Mouse (Mus musculus): ENCODE measurements around the gene Ankrd27.

DNA sequence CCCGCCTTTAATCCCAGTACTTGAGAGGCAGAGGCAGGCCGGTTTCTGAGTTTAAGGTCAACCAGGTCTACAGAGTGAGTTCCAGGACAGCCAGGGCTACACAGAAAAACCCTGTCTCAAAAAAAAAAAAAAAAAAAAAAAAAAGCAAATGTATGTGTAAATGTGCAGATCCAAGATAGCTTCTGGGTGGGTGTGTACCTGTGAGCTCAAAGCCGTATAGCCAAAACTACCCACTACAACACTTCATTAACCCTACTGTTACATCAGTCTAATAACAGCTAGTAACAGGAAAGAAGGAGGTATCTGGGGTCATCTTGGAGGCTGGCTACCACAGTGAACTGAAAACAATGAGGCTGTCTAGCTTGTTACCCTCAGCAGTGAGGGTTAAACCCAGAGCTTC, 26.2 kb upstream of the Ankrd27 start:
- TF ChIP-seq CHD2 (IDR thresholded peaks at IDR 0.05; ENCODE audit: low read length) (no peak), MYB (IDR thresholded peaks at IDR 0.05; ENCODE audit: low read depth, low read length) (no peak), CTCF (IDR thresholded peaks at IDR 0.05 in 2 of 3, conservative IDR thresholded peaks at IDR 0.05 in 1 of 3; ENCODE audit: control insufficient read depth in 1 of 3, insufficient read depth in 1 of 3, low read depth in 2 of 3, low read length in 3 of 3, poor library complexity in 1 of 3, severe bottlenecking in 1 of 3) (no peak), ZNF384 (IDR thresholded peaks at IDR 0.05; ENCODE audit: low read depth, low read length) (peak; percentile 86), ZC3H11A (IDR thresholded peaks at IDR 0.05; ENCODE audit: low read depth, low read length) (no peak), ELF1 (IDR thresholded peaks at IDR 0.05; ENCODE audit: low read depth, low read length) (no peak), SIN3A (IDR thresholded peaks at IDR 0.05; ENCODE audit: low read length) (no peak; the same call in 1 of the 2 replicates), EP300 (IDR thresholded peaks at IDR 0.05; ENCODE audit: low read depth in 1 of 2, low read length in 2 of 2) (peak in 1 of 2 experiments; percentile 45; a peak in 2 of 4 replicates), BHLHE40 (IDR thresholded peaks at IDR 0.05; ENCODE audit: borderline replicate concordance, low read depth, low read length) (no peak), MXI1 (IDR thresholded peaks at IDR 0.05; ENCODE audit: low read depth, low read length) (no peak)
